Mouse (Mus musculus): ENCODE data around the gene Srd5a3. TPM values are rescaled to one million over a fixed set of nuclear protein-coding genes. Genes with fewer than 3 reads are reported as not detected.

Srd5a3 gene
- polyA plus RNA-seq, 1 experiment from 2014 or later: 31.0 TPM

- H3K4me1 ChIP-seq (ENCODE audit: control insufficient read depth, insufficient read depth, low read length): peaks cover 21% of the 10 kb centered on the region
- no peak overlapping the region for H3K4me2 ChIP-seq (ENCODE audit: low read depth, low read length)
- H3K9me3 ChIP-seq (ENCODE audit: control insufficient read depth, low read length): no peaks in the 10 kb centered on the region
- H3K27me3 ChIP-seq (replicated peaks; ENCODE audit: control insufficient read depth, insufficient read depth, low read length): no peaks in the 10 kb centered on the region
- H3K4me3 ChIP-seq (ENCODE audit: low read depth, low read length): no peak overlapping the region
- H3K36me3 ChIP-seq (ENCODE audit: control insufficient read depth, insufficient read depth, low read length): peaks cover 13% of the 10 kb centered on the region
- H3K27ac ChIP-seq (replicated peaks; ENCODE audit: low read depth, low read length): no peak overlapping the region
- ATAC-seq (ENCODE audit: low read depth): no peak
- WGBS: 88% methylated on average over 5 of the region's 5 CpGs
- H3K9ac ChIP-seq (ENCODE audit: low read depth, low read length): no peak overlapping the region
- no peak for DNase-seq (ENCODE audit: low spot score)
Observed at GRCm38 (mm10) chr5:76187885-76188284, 47.8 kb downstream of the Srd5a3 start.

- Histone ChIP-seq H3K4me2 (ENCODE audit: low read depth, low read length) (no peak overlapping the region), H3K4me1 (ENCODE audit: control insufficient read depth, insufficient read depth, low read length) (peaks cover 10% of the 10 kb centered on the region), H3K9me3 (ENCODE audit: control insufficient read depth, low read length) (no peaks in the 10 kb centered on the region), H3K36me3 (ENCODE audit: control insufficient read depth, insufficient read depth, low read length) (peaks cover 13% of the 10 kb centered on the region), H3K27ac (replicated peaks; ENCODE audit: low read depth, low read length) (no peak overlapping the region), H3K9ac (ENCODE audit: low read depth, low read length) (no peak overlapping the region), H3K4me3 (ENCODE audit: low read depth, low read length) (no peak overlapping the region), H3K27me3 (replicated peaks; ENCODE audit: control insufficient read depth, insufficient read depth, low read length) (no peaks in the 10 kb centered on the region)
- 88% methylated on average over 4 of the region's 4 CpGs for WGBS
- ATAC-seq (ENCODE audit: low read depth): no peak
- no peak for DNase-seq (ENCODE audit: low spot score)
Observed at GRCm38 (mm10) chr5:76190609-76191008, 50.5 kb downstream of the Srd5a3 start.

GRCm38 (mm10) chr5:76193075-76193474, 53.0 kb downstream of the Srd5a3 start:
- H3K36me3 ChIP-seq (ENCODE audit: control insufficient read depth, insufficient read depth, low read length): peaks cover 16% of the 10 kb centered on the region
- ATAC-seq (ENCODE audit: low read depth) (no peak), DNase-seq (ENCODE audit: low spot score) (no peak)

GRCm38 (mm10) chr5:76194377-76194945, 54.4 kb downstream of the Srd5a3 start:
- DNase-seq (ENCODE audit: low spot score): no peak
- WGBS: 68% methylated on average over 6 of the region's 6 CpGs
- no peaks in the 10 kb centered on the region for H3K27me3 ChIP-seq (replicated peaks; ENCODE audit: control insufficient read depth, insufficient read depth, low read length)
- no peaks in the 10 kb centered on the region for H3K9me3 ChIP-seq (ENCODE audit: control insufficient read depth, low read length)
- no peak for ATAC-seq (ENCODE audit: low read depth)
- no peaks in the 10 kb centered on the region for H3K4me1 ChIP-seq (ENCODE audit: control insufficient read depth, insufficient read depth, low read length)
- H3K4me2 ChIP-seq (ENCODE audit: low read depth, low read length): no peak overlapping the region
- peaks cover 23% of the 10 kb centered on the region for H3K36me3 ChIP-seq (ENCODE audit: control insufficient read depth, insufficient read depth, low read length)
- no peak overlapping the region for H3K27ac ChIP-seq (replicated peaks; ENCODE audit: low read depth, low read length)
- no peak overlapping the region for H3K4me3 ChIP-seq (ENCODE audit: low read depth, low read length)
- no peak overlapping the region for H3K9ac ChIP-seq (ENCODE audit: low read depth, low read length)

More at GRCm38 (mm10) chr5:76193075-76193474, 53.0 kb downstream of the Srd5a3 start:
- H3K27me3 ChIP-seq (replicated peaks; ENCODE audit: control insufficient read depth, insufficient read depth, low read length): no peaks in the 10 kb centered on the region
- no peak overlapping the region for H3K9ac ChIP-seq (ENCODE audit: low read depth, low read length)
- no peak overlapping the region for H3K4me2 ChIP-seq (ENCODE audit: low read depth, low read length)
- no peaks in the 10 kb centered on the region for H3K9me3 ChIP-seq (ENCODE audit: control insufficient read depth, low read length)
- H3K4me3 ChIP-seq (ENCODE audit: low read depth, low read length): no peak overlapping the region
- no peaks in the 10 kb centered on the region for H3K4me1 ChIP-seq (ENCODE audit: control insufficient read depth, insufficient read depth, low read length)
- H3K27ac ChIP-seq (replicated peaks; ENCODE audit: low read depth, low read length): no peak overlapping the region

- Histone ChIP-seq H3K9me3 (ENCODE audit: control insufficient read depth, low read length) (no peaks in the 10 kb centered on the region), H3K4me1 (ENCODE audit: control insufficient read depth, insufficient read depth, low read length) (no peaks in the 10 kb centered on the region), H3K4me2 (ENCODE audit: low read depth, low read length) (no peak overlapping the region), H3K36me3 (ENCODE audit: control insufficient read depth, insufficient read depth, low read length) (peaks cover 64% of the 10 kb centered on the region), H3K27ac (replicated peaks; ENCODE audit: low read depth, low read length) (no peak overlapping the region), H3K9ac (ENCODE audit: low read depth, low read length) (no peak overlapping the region), H3K4me3 (ENCODE audit: low read depth, low read length) (no peak overlapping the region), H3K27me3 (replicated peaks; ENCODE audit: control insufficient read depth, insufficient read depth, low read length) (no peaks in the 10 kb centered on the region)
- no peak for DNase-seq (ENCODE audit: low spot score)
- 93% methylated on average over 13 of the region's 13 CpGs for WGBS
- no peak for ATAC-seq (ENCODE audit: low read depth)
Observed at GRCm38 (mm10) chr5:76199346-76199745, 59.3 kb downstream of the Srd5a3 start.

GRCm38 (mm10) chr5:76203171-76203570, 63.1 kb downstream of the Srd5a3 start:
- no peak overlapping the region for H3K4me3 ChIP-seq (ENCODE audit: low read depth, low read length)
- 84% methylated on average over 3 of the region's 3 CpGs for WGBS
- no peaks in the 10 kb centered on the region for H3K9me3 ChIP-seq (ENCODE audit: control insufficient read depth, low read length)
- H3K4me2 ChIP-seq (ENCODE audit: low read depth, low read length): no peak overlapping the region
- peaks cover 91% of the 10 kb centered on the region for H3K36me3 ChIP-seq (ENCODE audit: control insufficient read depth, insufficient read depth, low read length)
- H3K27ac ChIP-seq (replicated peaks; ENCODE audit: low read depth, low read length): no peak overlapping the region
- no peak overlapping the region for H3K9ac ChIP-seq (ENCODE audit: low read depth, low read length)
- DNase-seq (ENCODE audit: low spot score) (no peak), ATAC-seq (ENCODE audit: low read depth) (no peak)
- H3K27me3 ChIP-seq (replicated peaks; ENCODE audit: control insufficient read depth, insufficient read depth, low read length): no peaks in the 10 kb centered on the region
- H3K4me1 ChIP-seq (ENCODE audit: control insufficient read depth, insufficient read depth, low read length): no peaks in the 10 kb centered on the region

Other genes with a start within 250 kb of the Srd5a3 start
- 26.7 and 29.9 TPM in 2 replicates for gene Kdr, start 161.8 kb upstream of the Srd5a3 start, polyA plus RNA-seq (2014; fragmentation: Nextera tagmentation; extraction: Ambion mirVana)
- 126 and 130 TPM in 2 replicates for gene Tmem165, start 43.6 kb downstream of the Srd5a3 start, polyA plus RNA-seq (2014; fragmentation: Nextera tagmentation; extraction: Ambion mirVana)
- gene Clock, start 164.5 kb downstream of the Srd5a3 start, polyA plus RNA-seq (2014; fragmentation: Nextera tagmentation; extraction: Ambion mirVana): 12.6 and 13.2 TPM in 2 replicates
- gene Pdcl2, start 190.9 kb downstream of the Srd5a3 start, polyA plus RNA-seq (2014; fragmentation: Nextera tagmentation; extraction: Ambion mirVana): not detected in 2 replicates
- not detected in 2 replicates for gene Nmu, start 223.5 kb downstream of the Srd5a3 start, polyA plus RNA-seq (2014; fragmentation: Nextera tagmentation; extraction: Ambion mirVana)

Measured in embryonic facial prominence, embryonic 14.5 days (tissue).